Comparison of ENCODE assay signal across 8 mouse cellular contexts in the genomic region with DNA sequence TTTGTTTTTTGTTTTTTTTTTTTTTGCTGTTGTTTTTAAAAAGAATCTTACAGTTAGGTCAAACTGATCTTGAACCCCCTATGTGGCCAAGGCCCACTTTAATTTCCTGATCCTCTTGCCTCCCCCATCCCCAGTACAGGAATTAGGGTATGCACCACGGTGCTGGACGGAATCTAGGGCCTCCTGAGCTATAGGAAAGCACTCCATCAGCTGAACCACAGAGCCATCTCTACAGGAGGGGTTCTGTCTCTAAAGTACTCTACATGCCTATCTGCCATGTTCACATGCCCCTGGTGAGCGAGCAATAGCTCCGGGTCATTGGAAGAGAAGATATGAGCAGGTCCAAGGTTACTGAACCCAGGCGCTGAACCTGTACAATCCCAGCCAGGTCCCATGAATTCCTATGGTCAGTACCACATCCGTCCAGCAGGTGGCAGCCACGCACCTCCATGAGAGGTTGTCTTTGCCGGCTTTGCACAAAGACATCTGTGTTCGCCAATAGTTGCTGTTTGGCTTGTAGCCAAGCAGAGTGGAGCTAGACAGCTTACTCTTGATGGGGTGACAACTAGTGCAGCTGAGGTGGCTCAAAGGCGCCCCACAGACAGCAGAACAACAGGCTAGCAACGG.
A peak's percentile ranks its signal among the peaks of the same experiment; 100 is the strongest.
DNase-seq lines count a peak whose midpoint lies in the region; ATAC-seq and TF ChIP-seq lines count a peak whose summit lies in the region.

No protein-coding gene starts in this region.

- H3K27ac ChIP-seq in gastrocnemius, adult 2 months = no peak overlapping the region
- no peak overlapping the region for H3K27ac ChIP-seq in left cerebral cortex, adult 2 months

- ATAC-seq in activated CD4-positive, CD25-positive, alpha-beta regulatory T cell, adult 4 months = peak; percentile 43

- intact Hi-C loops in gastrocnemius, adult 2 months (cut with DNase I) = loop anchor here (1.0 kb wide), 1 partner anchor 91 kb away; no protein-coding TSS in a partner anchor
- intact Hi-C loops in left cerebral cortex, adult 2 months (cut with DNase I) = loop anchor here (1.0 kb wide), 1 partner anchor 91 kb away; no protein-coding TSS in a partner anchor

- peak; percentile 93 to 97 for DNase-seq in cerebellum, postnatal 4 days (ENCODE audit: low spot score in 2 of 2)
- DNase-seq in gastrocnemius, adult 2 months = peak; percentile 87
- peak; percentile 91 for DNase-seq in hindlimb bud, embryonic 11.5 days (ENCODE audit: extremely low spot score, low read depth, low spot score)
- DNase-seq in left cerebral cortex, adult 2 months (ENCODE audit: extremely low spot score in 1 of 2, low spot score in 2 of 2) = peak; percentile 88 to 95
- DNase-seq in mesoderm, embryonic 11.5 days (ENCODE audit: low read depth, low spot score) = peak; percentile 97
- peak; percentile 84 for DNase-seq in right cerebral cortex, postnatal 36 days (ENCODE audit: low spot score in 2 of 2)
- peak; percentile 75 to 92 for DNase-seq in urinary bladder, postnatal 4 days (ENCODE audit: low spot score in 2 of 2)

- no peak; the same call in 1 of the 2 replicates for TF ChIP-seq CTCF in gastrocnemius, adult 2 months (IDR thresholded peaks at IDR 0.05)
- peak; percentile 99 for TF ChIP-seq CTCF in left cerebral cortex, adult 2 months (IDR thresholded peaks at IDR 0.05)

- no peak overlapping the region for H3K4me3 ChIP-seq in gastrocnemius, adult 2 months
- H3K4me3 ChIP-seq in left cerebral cortex, adult 2 months = no peak overlapping the region
